Mouse (Mus musculus): ENCODE measurements at regions not wholly inside any gene's neighbourhood (a gene's known extent, or its start where the extent isn't known, plus 50 kb on each side); places are given as distances from the start of the nearest gene placed in this dataset.
"Not testable (repeated sequence)": the region's sequence is repeated elsewhere in the genome, so short reads cannot be mapped to it uniquely, and the experiment has no call there.

GRCm38 (mm10) chr17:17293932-17294534 is 80.1 kb upstream of the Riok2 start:
- peak; percentile 94 for DNase-seq (ENCODE audit: low spot score)

- not testable (repeated sequence) for DNase-seq (ENCODE audit: low spot score)
Observed at GRCm38 (mm10) chr17:17295037-17295436, 79.1 kb upstream of the Riok2 start.

- not testable (repeated sequence) for DNase-seq (ENCODE audit: low spot score)
Observed at GRCm38 (mm10) chr17:17303496-17303895, 70.6 kb upstream of the Riok2 start.

Measured in layer of hippocampus, adult 11-12 months (tissue).